10 mouse cellular contexts compared by ENCODE assay signal in the genomic region with DNA sequence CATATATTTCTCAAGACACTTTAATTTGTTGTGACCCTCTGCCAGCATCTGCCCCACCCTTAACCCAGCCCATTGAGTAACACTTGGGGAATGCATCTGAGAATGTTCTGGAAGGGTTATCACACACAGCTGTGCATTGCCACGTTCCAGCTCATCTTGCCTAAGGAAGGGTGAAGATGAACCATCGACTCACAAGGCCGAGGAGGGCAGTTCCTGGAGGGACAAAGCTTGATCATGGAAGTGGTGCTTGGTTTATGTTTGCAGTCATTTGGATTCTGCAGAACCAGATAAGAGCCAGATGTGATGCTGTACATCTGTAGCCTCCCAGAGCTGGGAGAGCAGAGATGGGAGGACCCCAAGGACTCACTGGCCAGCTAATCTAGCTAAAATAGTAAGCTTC.
DNase-seq lines count a peak whose midpoint lies in the region; ATAC-seq and TF ChIP-seq lines count a peak whose summit lies in the region.
"Had no signal": no experiment of that assay in that cellular context is flagged by ENCODE, and none has a peak within 500 bp of the region (broad histone marks: within the 10 kb centered on the region; RNA-seq: fewer than 3 reads in every experiment).

No protein-coding gene starts in this region.

- no peak for TF ChIP-seq CTCF in kidney, adult 2 months (conservative IDR thresholded peaks at IDR 0.05; ENCODE audit: insufficient read depth, insufficient read length, low read depth, low read length)

- no peaks in the 10 kb centered on the region for H3K9me3 ChIP-seq in liver, embryonic 12.5 days (replicated peaks)
- H3K9me3 ChIP-seq in stomach, embryonic 16.5 days (replicated peaks; ENCODE audit: control insufficient read depth, low read length): no peaks in the 10 kb centered on the region
- H3K9me3 ChIP-seq: stomach, embryonic 15.5 days had no signal

- no peaks in the 10 kb centered on the region for H3K36me3 ChIP-seq in kidney, adult 2 months (ENCODE audit: control insufficient read depth, insufficient read depth, low read length)
- H3K36me3 ChIP-seq in liver, embryonic 12.5 days: no peaks in the 10 kb centered on the region
- H3K36me3 ChIP-seq in stomach, embryonic 16.5 days (ENCODE audit: control insufficient read depth, insufficient read depth, low read length): no peaks in the 10 kb centered on the region
- H3K36me3 ChIP-seq: stomach, embryonic 15.5 days had no signal

- ATAC-seq in erythroid progenitor cell, adult 5-6 weeks (replicated peaks; ENCODE audit: low FRiP score, poor library complexity, severe bottlenecking): peak; percentile 82
- ATAC-seq in liver, embryonic 12.5 days: peak; percentile 80
- 0 out of 2 replicates have a peak, but pooled peaks have one; percentile 50 for ATAC-seq in stomach, embryonic 16.5 days (ENCODE audit: insufficient read depth, low FRiP score)
- ATAC-seq: forebrain, embryonic 14.5 days had no signal

- 78% methylated on average over 3 of the region's 3 CpGs for WGBS in kidney, adult 2 months
- WGBS in liver, embryonic 12.5 days (ENCODE audit: insufficient replicate concordance): 61% methylated on average over 3 of the region's 3 CpGs
- WGBS in stomach, embryonic 16.5 days: 62% methylated on average over 3 of the region's 3 CpGs

- H3K4me1 ChIP-seq in kidney, adult 2 months (ENCODE audit: control insufficient read depth, insufficient read depth, low read length): peaks cover 3% of the 10 kb centered on the region; the same call in 1 of the 2 replicates
- H3K4me1 ChIP-seq in liver, embryonic 12.5 days: peaks cover 30% of the 10 kb centered on the region
- no peaks in the 10 kb centered on the region for H3K4me1 ChIP-seq in stomach, embryonic 16.5 days (ENCODE audit: control insufficient read depth, insufficient read depth, low read length)
- H3K4me1 ChIP-seq: stomach, embryonic 15.5 days had no signal

- DNase-seq in kidney, adult 2 months: peak; percentile 42
- no peak for DNase-seq in kidney, adult 18-20 months
- no peak for DNase-seq in spleen, postnatal 14 days (ENCODE audit: low spot score in 2 of 2)
- no peak for DNase-seq in right cerebral cortex, adult 2 months (ENCODE audit: low spot score in 2 of 2)
- DNase-seq: right cerebral cortex, adult 18-20 months had no signal

- no peaks in the 10 kb centered on the region for H3K27me3 ChIP-seq in kidney, adult 2 months (replicated peaks; ENCODE audit: control insufficient read depth, insufficient read depth, low read length)
- H3K27me3 ChIP-seq in liver, embryonic 12.5 days (replicated peaks): no peaks in the 10 kb centered on the region
- H3K27me3 ChIP-seq in stomach, embryonic 16.5 days (ENCODE audit: control insufficient read depth, insufficient read depth, low read length): no peaks in the 10 kb centered on the region
- H3K27me3 ChIP-seq: stomach, embryonic 15.5 days had no signal

- no peak overlapping the region for H3K9ac ChIP-seq in liver, embryonic 12.5 days
- H3K9ac ChIP-seq in stomach, embryonic 16.5 days (ENCODE audit: low read length): no peak overlapping the region
- H3K9ac ChIP-seq: stomach, embryonic 15.5 days had no signal

- no peak overlapping the region for H3K27ac ChIP-seq in kidney, adult 2 months (ENCODE audit: insufficient read depth, low read depth, low read length)
- H3K27ac ChIP-seq in liver, embryonic 12.5 days: peak overlapping the region; percentile 18; the same call in 1 of the 2 replicates
- H3K27ac ChIP-seq in stomach, embryonic 16.5 days (ENCODE audit: low read length): no peak overlapping the region
- H3K27ac ChIP-seq: stomach, embryonic 15.5 days had no signal

- H3K4me3 ChIP-seq in kidney, adult 2 months (ENCODE audit: insufficient read depth, low read depth, low read length): no peak overlapping the region
- H3K4me3 ChIP-seq in liver, embryonic 12.5 days: no peak overlapping the region
- H3K4me3 ChIP-seq in stomach, embryonic 16.5 days (replicated peaks; ENCODE audit: low read length): no peak overlapping the region
- H3K4me3 ChIP-seq: stomach, embryonic 15.5 days had no signal

- no peak overlapping the region for H3K4me2 ChIP-seq in liver, embryonic 12.5 days
- H3K4me2 ChIP-seq in stomach, embryonic 16.5 days (ENCODE audit: low read depth, low read length): no peak overlapping the region
- H3K4me2 ChIP-seq: stomach, embryonic 15.5 days had no signal

- TF ChIP-seq POLR2A in kidney, adult 2 months (IDR thresholded peaks at IDR 0.05; ENCODE audit: low read depth, low read length): no peak
